Mouse (Mus musculus) midbrain, embryonic 16.5 days (tissue): ENCODE data around the gene Arhgap44. TPM values are rescaled to one million over a fixed set of nuclear protein-coding genes. Genes with fewer than 3 reads are reported as not detected.

ENCODE experiments used
- ATAC-seq: fragments of 200-750 bp; cut with Nextera tagmentation; 2 replicates; pipeline ENCODE4 v1.8.0; 2017; ENCODE audit warnings: moderate TSS enrichment
- H3K27ac ChIP-seq: fragments of 300-500 bp; sonication (generic); 2 replicates; pipeline ENCODE4 v1.5.1; 2014; ENCODE audit warnings: mild to moderate bottlenecking, low read length, mixed read lengths
- H3K27me3 ChIP-seq: fragments of 300-500 bp; sonication (generic); 2 replicates; pipeline ENCODE4 v1.6.1; 2014; ENCODE audit warnings: low read depth, low read length, mixed read lengths; ENCODE audit not compliant: control insufficient read depth, insufficient read depth
- H3K36me3 ChIP-seq: fragments of 300-500 bp; sonication (generic); 2 replicates; pipeline ENCODE4 v1.6.1; 2014; ENCODE audit warnings: mild to moderate bottlenecking, low read length, moderate library complexity, mixed read lengths; ENCODE audit not compliant: control insufficient read depth, insufficient read depth
- H3K4me1 ChIP-seq: fragments of 300-500 bp; sonication (generic); 2 replicates; pipeline ENCODE4 v1.6.1; 2014; ENCODE audit warnings: mild to moderate bottlenecking, low read length, mixed read lengths; ENCODE audit not compliant: control insufficient read depth, insufficient read depth
- H3K4me2 ChIP-seq: fragments of 300-500 bp; sonication (generic); 2 replicates; pipeline ENCODE4 v1.6.1; 2014; ENCODE audit warnings: mild to moderate bottlenecking, low read length, mixed read lengths
- H3K4me3 ChIP-seq: fragments of 300-500 bp; sonication (generic); 2 replicates; pipeline ENCODE4 v1.5.1; 2014; ENCODE audit warnings: low read depth, mild to moderate bottlenecking, low read length, moderate library complexity, mixed read lengths
- H3K9ac ChIP-seq: fragments of 300-500 bp; sonication (generic); 2 replicates; pipeline ENCODE4 v1.6.1; 2014; ENCODE audit warnings: low read depth, low read length, mixed read lengths
- H3K9me3 ChIP-seq: fragments of 300-500 bp; sonication (generic); replicated peaks from 2 replicates; pipeline ENCODE4 v1.6.1; 2014; ENCODE audit warnings: mild to moderate bottlenecking, low read length, mixed read lengths; ENCODE audit not compliant: control insufficient read depth, poor library complexity, severe bottlenecking
- WGBS: fragments of 180-500 bp; shearing (Covaris S2); extraction: QIAGEN DNeasy Blood & Tissue Kit; methylation state at CpG from one replicate; pipeline ENCODE4 v1.1.7; 2014; 5-methylcytosine and 5-hydroxymethylcytosine counted together
- polyA plus RNA-seq: library from polyadenylated mRNA; unstranded; fragments of >200 nt; fragmentation: Nextera tagmentation; extraction: Ambion mirVana; gene quantifications from 2 replicates; pipeline ENCODE4 v1.2.1, GENCODE M21; 2015

Gene Arhgap44
- polyA plus RNA-seq, 1 experiment from 2014 or later = 19.9 TPM

- Histone ChIP-seq H3K27ac (no peak overlapping the region), H3K9ac (no peak overlapping the region), H3K27me3 (no peaks in the 10 kb centered on the region), H3K9me3 (no peaks in the 10 kb centered on the region), H3K4me1 (no peaks in the 10 kb centered on the region), H3K36me3 (no peaks in the 10 kb centered on the region), H3K4me2 (no peak overlapping the region), H3K4me3 (no peak overlapping the region)
- WGBS = 63% methylated on average over 5 of the region's 5 CpGs
- ATAC-seq = no peak
Measured at GRCm38 (mm10) chr11:65088451-65089222, 74.1 kb downstream of the Arhgap44 start.

DNA sequence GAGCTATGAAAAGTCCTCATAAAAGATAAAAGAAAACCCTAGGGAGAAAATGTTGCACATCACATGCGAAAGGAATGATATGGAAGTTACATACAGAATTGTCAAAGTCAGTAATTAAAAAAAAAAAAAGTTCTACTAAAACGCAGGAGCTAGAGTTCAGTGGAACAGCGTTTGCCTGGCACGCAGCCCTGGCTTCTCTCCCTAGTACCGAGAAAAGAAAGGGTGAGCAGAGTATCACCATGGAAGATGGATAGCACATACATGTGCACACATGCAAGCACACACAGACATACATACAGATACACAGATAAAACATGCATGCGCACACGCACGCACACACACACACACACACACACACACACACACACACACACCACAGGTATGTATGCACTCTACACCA, 82.0 kb downstream of the Arhgap44 start:
- no peak overlapping the region for H3K9ac ChIP-seq
- ATAC-seq = no peak
- H3K9me3 ChIP-seq = no peaks in the 10 kb centered on the region
- WGBS = 84% methylated on average over 8 of the region's 8 CpGs
- no peak overlapping the region for H3K27ac ChIP-seq
- no peaks in the 10 kb centered on the region for H3K36me3 ChIP-seq
- H3K4me1 ChIP-seq = no peaks in the 10 kb centered on the region
- H3K4me3 ChIP-seq = no peak overlapping the region
- H3K27me3 ChIP-seq = no peaks in the 10 kb centered on the region
- H3K4me2 ChIP-seq = no peak overlapping the region

DNA sequence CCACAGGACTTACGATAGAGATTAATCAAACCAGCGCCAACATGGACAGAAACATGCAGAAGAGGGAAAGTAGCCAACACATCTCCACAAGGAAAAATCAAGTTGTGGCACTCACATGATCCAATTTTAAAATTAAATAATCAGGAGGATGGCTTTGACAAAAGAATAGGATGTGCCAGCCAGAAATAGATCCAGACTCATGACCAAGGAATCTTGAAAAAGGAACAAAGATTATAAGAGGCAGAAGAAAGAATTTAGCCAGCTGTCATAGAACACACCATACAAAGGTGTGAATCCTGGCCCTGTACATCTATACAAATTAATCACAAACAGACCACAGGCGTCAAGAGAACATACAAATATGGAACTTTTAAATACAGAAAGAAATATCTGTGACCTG, 82.5 kb downstream of the Arhgap44 start:
- 89% methylated on average over 3 of the region's 3 CpGs for WGBS
- no peak overlapping the region for H3K27ac ChIP-seq

GRCm38 (mm10) chr11:65069609-65070008, 93.2 kb downstream of the Arhgap44 start:
- no peak overlapping the region for H3K9ac ChIP-seq
- no peaks in the 10 kb centered on the region; the same call in 1 of the 2 replicates for H3K9me3 ChIP-seq
- no peak overlapping the region for H3K4me3 ChIP-seq
- H3K27me3 ChIP-seq = no peaks in the 10 kb centered on the region
- no peak overlapping the region for H3K27ac ChIP-seq
- peaks cover 7% of the 10 kb centered on the region; the same call in 1 of the 2 replicates for H3K36me3 ChIP-seq
- ATAC-seq = no peak
- 92% methylated on average over 5 of the region's 5 CpGs for WGBS
- H3K4me2 ChIP-seq = no peak overlapping the region
- no peaks in the 10 kb centered on the region for H3K4me1 ChIP-seq

More for the DNA sequence above, 82.5 kb downstream of the Arhgap44 start:
- ATAC-seq = no peak
- no peaks in the 10 kb centered on the region for H3K9me3 ChIP-seq
- H3K4me1 ChIP-seq = no peaks in the 10 kb centered on the region
- H3K36me3 ChIP-seq = no peaks in the 10 kb centered on the region
- H3K4me3 ChIP-seq = no peak overlapping the region
- no peak overlapping the region for H3K9ac ChIP-seq
- H3K27me3 ChIP-seq = no peaks in the 10 kb centered on the region
- no peak overlapping the region for H3K4me2 ChIP-seq

DNA sequence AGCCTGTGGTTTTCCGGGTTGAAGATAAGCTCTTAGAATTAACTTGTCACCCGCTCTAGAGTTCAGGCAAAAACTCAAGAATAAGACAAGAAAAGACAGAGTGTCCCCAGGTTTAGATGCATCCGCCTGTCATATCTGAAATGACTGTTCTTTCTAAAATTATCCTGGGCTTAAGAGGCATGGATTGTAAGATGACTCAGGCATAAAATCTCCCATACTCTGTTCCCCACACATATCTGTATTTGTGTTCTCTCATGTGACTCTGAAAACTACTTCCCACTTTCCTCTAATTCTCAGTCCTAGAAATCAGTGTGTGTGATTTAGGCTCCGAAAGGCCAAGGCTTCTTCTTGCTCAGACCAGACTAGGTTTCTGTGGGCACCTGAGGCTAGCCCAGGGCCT, 93.7 kb downstream of the Arhgap44 start:
- no peak for ATAC-seq
- Histone ChIP-seq H3K4me1 (no peaks in the 10 kb centered on the region), H3K9ac (no peak overlapping the region), H3K4me3 (no peak overlapping the region), H3K4me2 (no peak overlapping the region), H3K27ac (no peak overlapping the region), H3K36me3 (peaks cover 7% of the 10 kb centered on the region; the same call in 1 of the 2 replicates), H3K27me3 (no peaks in the 10 kb centered on the region), H3K9me3 (no peaks in the 10 kb centered on the region; the same call in 1 of the 2 replicates)
- WGBS = 66% methylated on average over 4 of the region's 4 CpGs

- Histone ChIP-seq H3K27me3 (no peaks in the 10 kb centered on the region), H3K27ac (no peak overlapping the region), H3K36me3 (no peaks in the 10 kb centered on the region), H3K9ac (no peak overlapping the region), H3K4me3 (no peak overlapping the region), H3K4me2 (no peak overlapping the region), H3K4me1 (no peaks in the 10 kb centered on the region), H3K9me3 (no peaks in the 10 kb centered on the region)
- 88% methylated on average over 13 of the region's 13 CpGs for WGBS
- ATAC-seq = no peak
Measured at GRCm38 (mm10) chr11:65065201-65065600, 97.6 kb downstream of the Arhgap44 start.

GRCm38 (mm10) chr11:65061437-65061836, 101.3 kb downstream of the Arhgap44 start:
- Histone ChIP-seq H3K9ac (no peak overlapping the region), H3K27me3 (no peaks in the 10 kb centered on the region), H3K4me2 (no peak overlapping the region), H3K27ac (no peak overlapping the region), H3K4me1 (peaks cover 4% of the 10 kb centered on the region; the same call in 1 of the 2 replicates), H3K9me3 (no peaks in the 10 kb centered on the region), H3K36me3 (no peaks in the 10 kb centered on the region), H3K4me3 (no peak overlapping the region)
- no peak for ATAC-seq
- WGBS = 56% methylated on average over 3 of the region's 3 CpGs

DNA sequence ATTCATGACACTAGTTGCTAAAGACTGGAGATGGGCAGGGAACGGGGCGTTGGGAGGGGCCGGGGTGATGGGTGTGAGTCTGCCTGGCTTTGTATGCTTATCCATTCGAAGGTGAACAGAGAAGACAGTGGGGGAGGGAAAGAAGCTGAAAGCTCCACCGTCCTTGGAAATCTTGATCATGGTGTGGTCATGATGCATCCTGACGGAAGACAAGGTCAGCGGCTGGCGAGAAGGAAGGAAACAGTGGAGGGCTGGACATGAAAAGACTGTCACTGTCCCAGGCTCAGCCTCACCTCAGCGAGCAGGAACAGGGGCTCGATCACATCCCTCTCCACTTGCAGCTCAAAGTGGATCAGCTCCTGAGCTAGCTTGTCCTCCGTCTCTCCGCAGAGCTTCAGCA, 103.2 kb downstream of the Arhgap44 start:
- 76% methylated on average over 12 of the region's 12 CpGs for WGBS
- H3K27ac ChIP-seq = no peak overlapping the region
- ATAC-seq = no peak

DNA sequence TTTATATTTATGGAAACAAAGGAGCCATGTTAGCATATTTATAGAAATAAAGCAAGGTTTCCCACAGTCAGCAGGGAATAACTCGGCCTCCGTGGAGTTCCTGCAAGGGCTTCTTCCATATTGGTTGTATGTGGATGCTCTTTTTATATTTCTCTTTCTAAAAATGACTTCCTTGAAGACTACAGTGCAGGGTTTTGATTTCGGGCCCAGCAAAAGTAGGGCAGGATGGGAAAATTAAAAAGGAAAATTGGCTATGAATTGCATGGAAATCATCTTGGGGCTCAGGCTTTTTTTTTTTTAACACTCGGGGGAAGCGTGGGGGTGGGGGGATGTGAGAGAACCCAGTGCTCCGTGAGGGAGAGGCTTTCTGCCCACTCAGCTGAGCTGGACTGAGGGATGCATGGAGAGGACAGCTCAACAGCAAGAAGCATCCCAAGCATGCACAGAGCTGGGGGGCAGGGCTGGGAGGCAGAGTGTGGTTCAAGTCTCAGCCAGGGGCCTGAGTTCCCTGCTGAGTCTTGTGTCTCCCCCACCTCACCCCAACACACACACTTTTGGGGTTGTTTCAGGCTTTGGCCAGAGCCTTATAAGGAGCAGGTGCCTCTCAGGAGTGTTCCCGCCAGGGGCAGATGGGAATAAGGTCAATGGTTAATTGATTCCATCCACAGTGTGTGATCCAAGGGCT, 104.4 kb downstream of the Arhgap44 start:
- H3K9ac ChIP-seq = no peak overlapping the region
- H3K4me2 ChIP-seq = no peak overlapping the region
- no peak for ATAC-seq
- H3K9me3 ChIP-seq = no peaks in the 10 kb centered on the region
- no peak overlapping the region for H3K4me3 ChIP-seq
- no peaks in the 10 kb centered on the region for H3K36me3 ChIP-seq
- 62% methylated on average over 7 of the region's 7 CpGs for WGBS
- peaks cover 4% of the 10 kb centered on the region; the same call in 1 of the 2 replicates for H3K4me1 ChIP-seq
- H3K27ac ChIP-seq = no peak overlapping the region
- no peaks in the 10 kb centered on the region for H3K27me3 ChIP-seq

More for the DNA sequence above, 103.2 kb downstream of the Arhgap44 start:
- H3K36me3 ChIP-seq = no peaks in the 10 kb centered on the region
- no peaks in the 10 kb centered on the region for H3K27me3 ChIP-seq
- H3K9me3 ChIP-seq = no peaks in the 10 kb centered on the region
- H3K4me3 ChIP-seq = no peak overlapping the region
- no peak overlapping the region for H3K9ac ChIP-seq
- H3K4me2 ChIP-seq = no peak overlapping the region
- peaks cover 4% of the 10 kb centered on the region; the same call in 1 of the 2 replicates for H3K4me1 ChIP-seq
